Mouse (Mus musculus) adrenal gland (tissue): ENCODE results near the gene Aicda.

Experiments
- intact Hi-C: fragments of 180-260 bp; cut with DNase I; formaldehyde crosslinking; loops from one replicate; pipeline ENCODE4 v1.15.1; 2025

The Aicda gene

DNA sequence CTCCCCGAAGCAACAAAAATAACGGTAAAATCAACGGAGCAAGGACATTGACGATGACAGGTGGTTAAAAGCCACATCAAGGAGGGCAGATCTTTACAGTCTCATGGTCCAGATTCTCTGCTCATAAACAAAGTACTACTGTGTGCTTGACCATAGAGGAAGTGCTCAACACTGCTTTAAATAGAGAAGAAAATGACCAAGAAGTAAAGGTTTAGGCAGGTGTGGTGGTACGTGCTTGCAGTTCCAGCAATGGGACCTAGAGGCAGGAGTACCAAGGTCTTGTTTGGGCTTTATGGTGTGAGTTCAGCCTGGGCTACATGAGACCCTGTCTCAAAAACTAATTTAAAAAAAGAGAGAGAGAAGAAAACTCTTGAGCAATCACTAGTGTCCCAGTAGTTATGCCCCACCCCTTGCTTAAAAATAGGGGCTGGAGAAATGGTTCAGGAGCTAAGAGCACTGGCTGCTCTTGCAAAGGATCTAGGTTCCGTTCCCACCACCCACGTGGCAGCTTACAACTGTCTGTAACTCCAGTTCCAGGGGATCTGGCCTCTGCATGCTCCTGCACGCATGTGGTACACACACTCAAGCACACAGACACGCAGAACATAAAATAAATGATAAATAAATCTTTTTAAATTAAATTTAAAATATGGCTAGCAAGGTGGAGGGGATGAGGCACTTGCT lies 45.6 kb downstream of the Aicda start:
- intact Hi-C loops: loop anchor here (5.0 kb wide), 2 partner anchors 33 to 37 kb away; no protein-coding TSS in a partner anchor

DNA sequence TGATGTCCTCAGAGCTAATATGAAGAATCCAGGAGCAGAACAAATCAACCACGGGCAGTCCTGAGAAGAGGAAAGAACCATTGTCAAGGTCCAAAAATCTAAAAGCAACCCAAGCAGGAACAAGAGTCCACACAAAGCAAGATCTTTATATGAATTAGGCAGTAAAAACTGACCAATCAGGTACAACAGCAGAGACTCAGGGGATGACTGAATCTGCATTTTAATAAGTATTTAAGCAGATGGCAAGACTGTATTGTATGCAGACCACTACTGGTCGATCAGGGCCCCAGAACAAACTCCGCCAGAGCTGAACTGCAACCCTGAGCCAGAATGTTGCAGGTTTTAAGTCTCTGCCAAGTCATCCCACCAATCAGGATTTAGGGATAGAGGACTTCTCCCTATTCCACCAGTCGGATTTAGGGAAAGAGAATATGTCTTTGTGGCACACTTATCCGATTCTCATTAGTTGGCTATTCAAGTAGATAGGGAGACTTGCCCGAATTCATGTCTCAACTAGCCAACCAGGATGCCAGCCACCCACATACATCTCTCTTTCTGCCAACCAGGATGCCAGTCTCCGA lies 46.6 kb downstream of the Aicda start:
- intact Hi-C loops: no loop called here

DNA sequence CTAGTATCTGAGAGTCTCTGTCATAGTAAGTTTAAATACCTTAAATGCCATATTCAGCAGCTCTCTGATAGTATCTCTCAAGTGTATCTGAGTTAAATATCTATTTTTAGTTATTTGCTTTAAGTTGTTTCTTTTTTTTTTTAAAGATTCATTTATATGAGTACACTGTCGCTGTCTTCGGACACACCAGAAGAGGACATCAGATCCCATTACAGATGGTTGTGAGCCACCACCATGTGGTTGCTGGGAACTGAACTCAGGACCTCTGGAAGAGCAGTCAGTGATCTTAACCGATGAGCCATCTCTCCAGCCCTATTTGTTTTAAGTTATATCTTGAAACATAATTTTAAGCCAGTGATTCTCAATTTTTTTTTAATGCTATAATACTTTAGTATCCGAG lies 47.4 kb downstream of the Aicda start:
- intact Hi-C loops: no loop called here

DNA sequence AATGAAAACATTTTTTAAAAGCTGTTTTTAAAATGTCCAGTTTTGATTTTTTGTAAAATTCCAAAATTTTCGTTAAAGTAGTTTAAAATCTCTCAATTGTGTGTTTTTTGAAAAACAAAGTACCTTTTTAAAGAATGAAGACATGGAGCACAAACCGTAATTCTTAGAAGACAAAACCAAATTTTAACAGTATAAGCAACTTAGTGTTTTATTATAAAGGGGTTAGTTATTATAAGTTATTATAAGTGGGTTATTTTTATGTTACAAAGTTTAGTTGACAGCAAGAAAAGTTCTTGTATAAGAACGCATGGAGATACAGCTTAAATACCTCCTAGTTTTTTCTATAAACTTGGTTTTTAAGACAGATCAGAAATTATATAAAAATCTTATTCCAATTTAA lies 48.0 kb downstream of the Aicda start:
- intact Hi-C loops: no loop called here

DNA sequence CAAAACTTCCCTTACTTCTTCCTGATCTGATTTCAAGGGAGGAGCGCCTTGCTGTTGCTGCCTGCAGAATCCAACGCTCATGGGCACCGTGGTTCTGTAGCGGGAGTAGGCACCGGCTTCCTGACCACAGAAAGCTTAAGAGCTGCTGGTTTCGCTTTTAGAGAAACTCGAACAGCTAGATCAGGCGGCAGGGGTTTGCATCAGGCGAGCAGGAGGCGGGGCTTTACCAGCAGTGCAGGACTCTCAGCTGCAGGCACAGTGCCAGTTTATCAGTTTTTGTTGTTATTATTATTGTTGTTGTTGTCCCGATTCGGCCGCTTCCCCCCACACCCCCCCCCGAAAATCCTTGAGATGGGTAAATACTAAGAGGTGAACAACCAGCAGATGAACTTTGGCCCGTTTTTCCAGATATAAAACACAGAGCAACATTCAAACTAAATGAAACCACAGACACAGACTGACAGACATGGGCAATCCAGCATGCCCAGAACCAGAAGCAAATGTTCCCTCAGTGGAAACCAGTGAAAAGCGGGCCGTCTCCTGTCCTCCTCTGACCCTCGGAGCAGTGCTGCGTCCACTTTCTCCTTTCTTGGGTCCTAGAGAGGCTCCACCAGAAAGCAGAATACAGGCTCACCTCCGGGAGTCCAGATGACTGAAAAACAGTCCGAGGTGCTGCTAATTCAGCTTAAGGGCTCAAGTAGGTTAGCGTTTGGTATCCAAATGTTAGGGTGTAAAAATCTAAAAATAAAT lies 48.8 kb downstream of the Aicda start, which contains the start of gene Apobec1:
Gene Apobec1 (minus strand): TSS at position 203 of the 750 bp plus-strand sequence.
- intact Hi-C loops: no loop called here

DNA sequence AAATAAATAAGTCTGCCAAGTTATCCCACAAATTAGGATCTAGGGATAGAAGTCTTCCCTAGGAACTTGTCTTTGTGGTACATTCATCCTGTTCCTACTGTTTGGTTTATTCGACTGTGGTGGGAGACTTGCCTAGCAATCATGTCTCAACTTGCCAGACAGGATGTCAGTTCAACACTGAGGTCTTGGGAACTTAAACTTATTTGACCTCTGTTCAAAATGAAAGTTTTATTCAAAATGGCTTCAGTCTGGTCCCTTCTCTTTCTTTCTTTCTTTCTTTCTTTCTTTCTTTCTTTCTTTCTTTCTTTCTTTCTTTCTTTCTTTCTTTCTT lies 49.4 kb downstream of the Aicda start:
- intact Hi-C loops: no loop called here

DNA sequence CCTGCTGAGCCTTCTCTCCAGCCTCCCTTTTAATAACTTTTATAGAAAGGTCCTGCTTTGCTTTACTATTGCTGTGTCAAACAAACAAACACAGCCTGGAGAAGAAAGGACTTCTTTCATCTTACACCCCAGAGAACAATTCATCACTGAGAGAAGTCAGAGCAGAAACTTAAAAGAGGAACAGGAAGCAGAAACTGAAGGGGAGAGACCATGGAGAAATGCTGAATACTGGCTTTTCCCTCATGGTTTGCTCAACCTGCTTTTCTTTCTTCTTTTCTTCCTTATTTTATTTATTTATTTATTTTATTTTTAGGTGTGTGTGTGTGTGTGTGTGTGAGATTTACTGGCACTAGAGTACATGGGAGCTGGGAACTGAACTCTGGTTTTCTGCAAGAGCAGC lies 50.7 kb downstream of the Aicda start:
- intact Hi-C loops: no loop called here

DNA sequence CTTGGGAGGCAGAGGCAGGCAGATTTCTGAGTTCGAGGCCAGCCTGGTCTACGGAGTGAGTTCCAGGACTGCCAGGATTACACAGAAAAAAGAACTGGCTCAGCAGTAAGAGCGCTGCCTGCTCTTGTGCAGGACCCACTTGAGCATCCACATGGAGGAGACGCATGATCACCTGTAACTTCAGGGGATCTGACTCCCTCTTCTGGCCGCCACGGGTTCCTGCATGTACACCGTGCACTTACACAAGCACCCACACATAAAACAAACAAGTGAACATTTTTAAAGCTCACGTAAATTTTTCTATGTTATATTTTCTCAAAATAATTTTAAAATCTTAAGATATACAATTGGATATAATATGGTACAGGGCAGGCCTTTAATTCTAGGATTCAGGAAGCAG lies 51.9 kb downstream of the Aicda start:
- intact Hi-C loops: no loop called here

DNA sequence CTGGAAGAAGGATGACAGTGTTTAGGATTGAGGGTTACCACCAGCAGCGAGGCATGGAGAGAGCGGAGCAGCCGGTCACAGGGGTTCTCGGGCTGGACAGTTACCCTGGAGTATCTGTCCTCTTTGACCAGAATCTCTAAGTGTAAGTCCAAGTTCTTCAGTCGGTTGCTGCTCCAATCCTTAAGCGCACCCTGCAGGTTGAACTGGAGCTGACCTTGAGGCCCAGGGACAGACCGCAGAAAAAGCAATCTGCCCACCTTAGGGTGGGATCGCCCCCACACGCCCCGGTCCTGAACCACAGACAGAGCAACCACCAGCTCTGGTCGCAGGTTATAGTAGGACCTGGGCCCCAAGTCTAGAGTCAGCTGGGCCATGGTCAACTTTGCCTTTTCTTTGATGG lies 53.1 kb downstream of the Aicda start:
- intact Hi-C loops: no loop called here

DNA sequence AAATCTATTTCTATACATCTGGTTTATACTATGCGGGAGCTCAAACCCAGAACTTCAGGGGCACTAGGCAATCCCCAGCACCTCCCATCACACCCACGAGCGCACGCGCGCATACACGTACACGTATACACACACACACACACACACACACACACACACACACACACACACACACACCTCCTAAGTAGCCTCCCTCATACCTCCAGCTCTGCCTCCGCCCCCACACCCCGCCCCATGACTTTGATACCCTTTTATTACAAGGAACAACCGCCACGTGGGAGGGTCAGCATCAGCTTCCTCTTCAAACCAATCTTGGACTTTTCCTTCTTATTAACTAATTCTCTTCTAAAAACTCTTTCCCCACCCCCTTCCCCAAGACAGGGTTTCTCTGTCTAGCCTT lies 54.1 kb downstream of the Aicda start:
- intact Hi-C loops: no loop called here

DNA sequence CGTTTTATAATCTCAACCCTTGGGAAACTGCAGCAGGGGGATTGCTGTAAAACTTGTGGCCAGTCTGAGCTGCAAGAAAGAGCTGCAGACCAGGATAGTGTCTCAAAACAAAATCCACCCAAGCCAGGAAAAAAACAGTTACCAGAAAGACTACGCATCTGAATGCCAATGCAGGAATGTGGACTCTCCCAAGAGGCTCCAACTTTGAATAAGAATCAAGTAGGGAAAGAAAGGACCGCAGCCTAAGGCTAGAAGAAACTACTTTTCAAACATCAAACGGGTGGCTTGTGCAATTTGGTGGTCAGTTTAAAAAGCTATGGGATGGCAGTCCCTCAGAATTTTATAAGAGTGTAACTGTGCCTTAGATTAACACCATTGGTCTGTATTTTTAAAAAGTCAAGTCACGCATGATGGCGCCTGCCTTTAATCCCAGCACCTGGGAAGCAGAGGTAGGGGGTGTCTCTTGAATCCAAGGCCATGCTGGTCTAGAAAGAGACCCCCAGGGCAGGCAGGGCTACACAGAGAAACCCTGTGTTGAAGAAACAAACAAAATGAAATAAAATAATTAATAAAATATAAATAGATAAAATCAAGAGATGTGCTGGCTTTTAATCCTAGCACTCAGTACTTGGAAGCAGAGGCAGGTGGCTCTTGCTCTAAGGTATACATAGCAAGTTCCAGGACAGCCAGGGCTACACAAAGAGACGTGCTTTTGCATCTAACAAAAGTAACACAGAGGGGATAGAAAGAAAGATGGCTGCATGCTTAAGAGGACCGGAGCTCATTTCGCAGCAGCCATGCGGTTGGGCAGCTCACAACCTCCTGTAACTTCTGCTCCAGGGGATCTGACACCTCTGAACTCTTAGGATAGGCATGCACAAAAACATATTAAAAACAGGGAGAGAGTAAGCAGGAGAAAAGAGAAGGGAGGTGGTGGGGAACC lies 55.1 kb downstream of the Aicda start:
- intact Hi-C loops: no loop called here

DNA sequence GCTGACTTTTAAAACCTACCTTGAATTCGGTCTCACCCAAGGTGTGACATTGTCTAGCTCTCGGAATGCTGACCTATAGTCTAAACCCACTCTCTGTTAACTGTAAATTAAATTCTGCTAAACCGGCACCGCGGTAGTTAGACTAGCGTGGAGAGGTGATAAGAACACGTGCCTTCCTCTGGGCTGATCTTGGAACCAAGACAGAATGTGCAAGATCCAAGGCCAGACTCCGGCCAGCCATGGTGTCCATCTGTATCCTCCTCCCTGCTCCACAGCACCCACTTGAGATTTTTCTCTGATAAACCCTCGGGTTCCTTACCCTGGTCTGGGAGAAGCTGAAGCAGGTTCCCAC lies 55.8 kb downstream of the Aicda start:
- intact Hi-C loops: no loop called here

DNA sequence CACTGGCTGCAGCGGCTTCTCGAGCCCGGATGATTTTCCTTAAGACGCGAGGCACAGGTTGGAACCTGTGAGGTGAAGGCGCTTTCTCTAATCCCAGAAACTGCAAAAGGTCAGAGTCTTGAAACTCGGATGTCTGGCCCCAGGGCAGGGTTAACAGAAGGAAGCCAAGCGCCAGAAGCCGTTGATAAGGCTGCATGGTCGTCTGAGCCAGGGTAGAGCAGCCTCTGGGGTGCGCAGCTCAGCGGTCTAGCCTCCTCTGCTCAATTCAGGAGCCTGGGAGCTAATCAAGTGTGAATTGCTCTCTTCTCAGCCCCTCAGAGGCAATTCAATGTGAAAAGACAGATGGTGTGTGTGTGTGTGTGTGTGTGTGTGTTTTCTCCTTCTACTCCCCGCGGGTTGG lies 56.2 kb downstream of the Aicda start, which contains the start of gene Gdf3:
Gene Gdf3 (minus strand): TSS at position 317 of the 400 bp plus-strand sequence.
- intact Hi-C loops: no loop called here

DNA sequence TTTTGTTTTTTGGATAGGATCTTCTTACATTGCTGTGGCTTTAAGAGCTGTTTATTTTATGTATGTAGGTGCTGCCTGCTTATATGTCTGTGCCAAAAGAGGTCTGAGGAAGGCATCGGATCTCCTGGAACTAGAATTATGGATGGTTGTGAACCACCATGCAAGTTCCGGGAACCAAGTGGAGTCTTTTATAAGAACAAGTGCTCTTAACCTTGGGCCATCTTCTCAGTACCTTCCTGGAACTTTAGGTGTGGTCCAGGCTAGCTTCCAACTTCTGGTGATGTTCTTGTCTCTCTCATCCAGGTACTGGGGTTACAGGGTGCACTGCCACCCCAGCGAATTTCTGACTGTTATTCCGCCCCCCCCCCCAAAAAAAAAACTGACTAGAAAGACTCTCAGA lies 58.8 kb downstream of the Aicda start:
- intact Hi-C loops: no loop called here
